In genomic region chr11:120360755-120361154, GRCm38 (mm10) we compare ENCODE assay signal across 27 mouse cellular contexts. TPM values are rescaled to one million over a fixed set of nuclear protein-coding genes. Genes with fewer than 3 reads are reported as not detected.
DNase-seq lines count a peak whose midpoint lies in the region; ATAC-seq lines count a peak whose summit lies in the region.
"Had no signal": no experiment of that assay in that cellular context is flagged by ENCODE, and none has a peak within 500 bp of the region (broad histone marks: within the 10 kb centered on the region; RNA-seq: fewer than 3 reads in every experiment).

No protein-coding gene starts in this region.

- H3K36me3 ChIP-seq in hindbrain, embryonic 11.5 days (ENCODE audit: control insufficient read depth, insufficient read depth, low read length), result no peaks in the 10 kb centered on the region
- H3K36me3 ChIP-seq in hindbrain, embryonic 14.5 days (replicated peaks; ENCODE audit: control insufficient read depth, insufficient read depth), result no peaks in the 10 kb centered on the region
- no peaks in the 10 kb centered on the region for H3K36me3 ChIP-seq in megakaryocyte, embryonic 14.5 days (replicated peaks; ENCODE audit: low read length)
- H3K36me3 ChIP-seq: heart, embryonic 10.5 days; hindbrain, embryonic 12.5 days; limb, embryonic 15.5 days; neural tube, embryonic 13.5 days had no signal

- no peak overlapping the region for H3K4me3 ChIP-seq in hindbrain, embryonic 11.5 days (ENCODE audit: low read depth, low read length)
- H3K4me3 ChIP-seq in hindbrain, embryonic 14.5 days (replicated peaks; ENCODE audit: low read length), result no peak overlapping the region
- peak overlapping the region; percentile 21 for H3K4me3 ChIP-seq in megakaryocyte, embryonic 14.5 days (replicated peaks)
- H3K4me3 ChIP-seq: heart, embryonic 10.5 days; hindbrain, embryonic 12.5 days; limb, embryonic 15.5 days; myocyte; neural tube, embryonic 13.5 days had no signal

- H3K27ac ChIP-seq in hindbrain, embryonic 11.5 days (ENCODE audit: low read depth, low read length), result no peak overlapping the region
- H3K27ac ChIP-seq in hindbrain, embryonic 14.5 days, result no peak overlapping the region
- H3K27ac ChIP-seq: heart, embryonic 10.5 days; hindbrain, embryonic 12.5 days; limb, embryonic 15.5 days; liver, embryonic 14.5 days; neural tube, embryonic 13.5 days had no signal

- H3K9me3 ChIP-seq in hindbrain, embryonic 11.5 days (ENCODE audit: control insufficient read depth, low read length), result no peaks in the 10 kb centered on the region
- H3K9me3 ChIP-seq in hindbrain, embryonic 14.5 days (ENCODE audit: control insufficient read depth, low read length), result no peaks in the 10 kb centered on the region
- no peaks in the 10 kb centered on the region for H3K9me3 ChIP-seq in megakaryocyte, embryonic 14.5 days
- H3K9me3 ChIP-seq: heart, embryonic 10.5 days; hindbrain, embryonic 12.5 days; limb, embryonic 15.5 days; neural tube, embryonic 13.5 days had no signal

- WGBS in hindbrain, embryonic 11.5 days, result 73% methylated on average over 5 of the region's 5 CpGs
- WGBS in hindbrain, embryonic 14.5 days, result 76% methylated on average over 5 of the region's 5 CpGs

- intact Hi-C loops in heart, postnatal 25 days (cut with DNase I), result no loop called here

- H3K4me2 ChIP-seq in hindbrain, embryonic 11.5 days (replicated peaks; ENCODE audit: low read depth, low read length), result peak overlapping the region; percentile 5; the same call in 1 of the 2 replicates
- no peak overlapping the region for H3K4me2 ChIP-seq in hindbrain, embryonic 14.5 days (replicated peaks)
- H3K4me2 ChIP-seq: hindbrain, embryonic 12.5 days; limb, embryonic 15.5 days; lung, embryonic 14.5 days; neural tube, embryonic 13.5 days had no signal

- H3K27me3 ChIP-seq in hindbrain, embryonic 11.5 days (ENCODE audit: control insufficient read depth, insufficient read depth, low read length), result no peaks in the 10 kb centered on the region
- H3K27me3 ChIP-seq in hindbrain, embryonic 14.5 days (ENCODE audit: control insufficient read depth, insufficient read depth, low read length), result no peaks in the 10 kb centered on the region
- H3K27me3 ChIP-seq in megakaryocyte, embryonic 14.5 days (replicated peaks), result peaks cover 44% of the 10 kb centered on the region
- H3K27me3 ChIP-seq: limb, embryonic 15.5 days; neural tube, embryonic 13.5 days had no signal

- DNase-seq in adrenal gland, postnatal 14 days, result peak; percentile 58
- no peak for DNase-seq in adrenal gland, postnatal 4 days (ENCODE audit: low spot score in 2 of 2)
- DNase-seq in hindbrain, embryonic 11.5 days (ENCODE audit: low spot score), result no peak
- no peak for DNase-seq in hindbrain, embryonic 14.5 days (ENCODE audit: low spot score)
- DNase-seq in heart, postnatal 25 days (ENCODE audit: low spot score), result no peak
- DNase-seq: adrenal gland, adult 8-10 months; cerebellum, adult 11 months; cerebellum, adult 9-11 months; layer of hippocampus, postnatal 36 days; right cerebral cortex, postnatal 4 days; thymus, postnatal 14 days had no signal

- no peak overlapping the region for H3K9ac ChIP-seq in hindbrain, embryonic 11.5 days (ENCODE audit: low read depth, low read length)
- no peak overlapping the region for H3K9ac ChIP-seq in hindbrain, embryonic 14.5 days
- H3K9ac ChIP-seq: limb, embryonic 15.5 days; liver, embryonic 14.5 days; lung, embryonic 14.5 days; neural tube, embryonic 13.5 days had no signal

- peaks cover 9% of the 10 kb centered on the region for H3K4me1 ChIP-seq in hindbrain, embryonic 11.5 days (replicated peaks; ENCODE audit: control insufficient read depth, insufficient read depth, low read length)
- peaks cover 33% of the 10 kb centered on the region for H3K4me1 ChIP-seq in hindbrain, embryonic 14.5 days (replicated peaks; ENCODE audit: control insufficient read depth, insufficient read depth, low read length)
- peaks cover 80% of the 10 kb centered on the region for H3K4me1 ChIP-seq in megakaryocyte, embryonic 14.5 days

- no peak for ATAC-seq in hindbrain, embryonic 11.5 days (ENCODE audit: low FRiP score)
- ATAC-seq in hindbrain, embryonic 14.5 days (ENCODE audit: low FRiP score), result no peak
- ATAC-seq in megakaryocyte, adult 5-6 weeks (ENCODE audit: poor library complexity, severe bottlenecking), result no peak
- ATAC-seq: CD4-positive, CD25-positive, alpha-beta regulatory T cell, adult 4 months; intestine, embryonic 16.5 days; midbrain, embryonic 16.5 days had no signal

RNA-seq across cellular contexts. Expression of gene Fscn2, which starts 0.6 kb away (rescaled TPM):
- 0.37 and 0.71 TPM in 2 replicates for total RNA-seq in adrenal gland, postnatal 14 days (2021)
- under 1 TPM; 0.39 to 0.51 TPM for total RNA-seq in adrenal gland, postnatal 4 days (2021)
- 1.1 and 1.5 TPM in 2 replicates for polyA plus RNA-seq in hindbrain, embryonic 11.5 days (2014; fragmentation: Nextera tagmentation; extraction: Ambion mirVana)
- 1.6 and 2.2 TPM in 2 replicates for polyA plus RNA-seq in hindbrain, embryonic 14.5 days (2014; fragmentation: Nextera tagmentation; extraction: Ambion mirVana)
- polyA plus RNA-seq in megakaryocyte, embryonic 14.5 days (2012; ENCODE audit: insufficient read depth, low replicate concordance), result 1.7 and 3.0 TPM in 2 replicates
- not detected in 2 replicates for total RNA-seq in megakaryocyte, adult 5-6 weeks (2015)
- not detected in 2 replicates for total RNA-seq in megakaryocyte, adult 5-6 weeks (2017)
- not detected for total RNA-seq in heart, postnatal 25 days (2021)
- total RNA-seq: common myeloid progenitor, adult 5-6 weeks; granulocyte monocyte progenitor cell, adult 5-6 weeks; left cerebral cortex, postnatal 10 days; megakaryocyte-erythroid progenitor cell, adult 5-6 weeks had no signal
- polyA plus RNA-seq: liver, embryonic 14.5 days had no signal

RNA-seq across cellular contexts. Expression of gene Actg1, which starts 12.4 kb away (rescaled TPM):
- total RNA-seq in adrenal gland, postnatal 14 days (2021), result 1,064 and 1,109 TPM in 2 replicates
- total RNA-seq in adrenal gland, postnatal 4 days (2021), result 1,000 to 10,000 TPM in 1 of 2 experiments, 100 to 1,000 TPM in 1; 949 to 1,134 TPM
- polyA plus RNA-seq in hindbrain, embryonic 11.5 days (2014; fragmentation: Nextera tagmentation; extraction: Ambion mirVana), result 3,592 and 3,665 TPM in 2 replicates
- polyA plus RNA-seq in hindbrain, embryonic 14.5 days (2014; fragmentation: Nextera tagmentation; extraction: Ambion mirVana), result 4,053 and 4,080 TPM in 2 replicates
- polyA plus RNA-seq in megakaryocyte, embryonic 14.5 days (2012; ENCODE audit: insufficient read depth, low replicate concordance), result 2,399 and 2,630 TPM in 2 replicates
- 4,212 and 4,544 TPM in 2 replicates for total RNA-seq in megakaryocyte, adult 5-6 weeks (2015)
- 2,305 and 2,430 TPM in 2 replicates for total RNA-seq in megakaryocyte, adult 5-6 weeks (2017)
- 100 to 1,000 TPM; 282 to 346 TPM for total RNA-seq in heart, postnatal 25 days (2021)

RNA-seq across cellular contexts. Expression of gene Faap100, which starts 17.8 kb away (rescaled TPM):
- 18.7 and 24.6 TPM in 2 replicates for total RNA-seq in adrenal gland, postnatal 14 days (2021)
- 10 to 100 TPM; 34.5 to 35.6 TPM for total RNA-seq in adrenal gland, postnatal 4 days (2021)
- polyA plus RNA-seq in hindbrain, embryonic 11.5 days (2014; fragmentation: Nextera tagmentation; extraction: Ambion mirVana), result 27.8 and 33.6 TPM in 2 replicates
- 85.6 and 90.1 TPM in 2 replicates for polyA plus RNA-seq in hindbrain, embryonic 14.5 days (2014; fragmentation: Nextera tagmentation; extraction: Ambion mirVana)
- 12.4 and 19.3 TPM in 2 replicates for polyA plus RNA-seq in megakaryocyte, embryonic 14.5 days (2012; ENCODE audit: insufficient read depth, low replicate concordance)
- total RNA-seq in megakaryocyte, adult 5-6 weeks (2015), result 5.9 and 6.9 TPM in 2 replicates
- total RNA-seq in megakaryocyte, adult 5-6 weeks (2017), result 6.5 and 10.5 TPM in 2 replicates
- total RNA-seq in heart, postnatal 25 days (2021), result 10 to 100 TPM; 15.2 to 15.3 TPM
